Mouse (Mus musculus): ENCODE measurements around the gene Macrod2.

GRCm38 (mm10) chr2:141913486-141913885 lies 1518.4 kb downstream of the Macrod2 start:
- TF ChIP-seq GATA1 (IDR thresholded peaks at IDR 0.05; ENCODE audit: borderline replicate concordance, low read length): no peak
- no peak for TF ChIP-seq FLI1 (IDR thresholded peaks at IDR 0.05; ENCODE audit: low read length)

All from megakaryocyte, embryonic 14.5 days (primary cell).